Mouse (Mus musculus) testis, adult 2 months (tissue): ENCODE data around the gene Glipr1l3.

ENCODE experiments used
- CTCF ChIP-seq: fragments of 200-500 bp; IDR thresholded peaks from 2 replicates; pipeline ENCODE4 v1.5.1; 2012; ENCODE audit warnings: low read depth, mild to moderate bottlenecking, inconsistent platforms, low read length, moderate library complexity; ENCODE audit not compliant: control insufficient read depth, insufficient read depth, insufficient replicate concordance
- POLR2A ChIP-seq: fragments of 200-500 bp; IDR thresholded peaks from 2 replicates; pipeline ENCODE4 v1.6.1; 2012; ENCODE audit warnings: low read depth, mild to moderate bottlenecking, inconsistent platforms, low read length, moderate library complexity; ENCODE audit not compliant: control insufficient read depth

DNA sequence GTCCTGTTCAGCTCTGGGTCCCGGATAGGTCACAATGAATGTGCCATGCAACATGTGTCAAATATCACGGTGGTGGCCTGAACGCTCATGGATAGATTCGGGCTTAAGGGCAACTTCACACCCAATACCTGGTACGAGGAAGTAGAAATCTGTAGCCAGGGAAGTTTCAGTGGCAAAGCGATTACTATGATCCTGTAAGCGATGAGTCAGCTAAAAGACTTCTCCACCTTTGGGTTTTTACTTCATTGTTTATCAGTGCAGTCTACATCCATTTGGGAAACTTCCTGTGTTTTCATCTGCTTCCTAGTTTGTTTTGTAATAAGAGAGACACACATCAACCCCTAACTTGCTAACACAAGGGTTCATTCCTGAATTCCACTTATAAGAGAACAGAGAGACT is 49.7 kb downstream of the Glipr1l3 start:
- TF ChIP-seq CTCF, result no peak
- TF ChIP-seq POLR2A, result no peak
